Mouse (Mus musculus) retina, postnatal 1 day (tissue): Measurements from ENCODE around the gene Pltp.

Experiments used
- DNase-seq: peaks from one replicate; pipeline ENCODE4 v3.0.0-alpha.2; 2012

Gene Pltp

GRCm38 (mm10) chr2:164857101-164857821, at the start of gene Pltp:
Pltp (minus strand) TSS chr2:164857711.
- DNase-seq: peak; percentile 73

- no peak for DNase-seq
Observed at GRCm38 (mm10) chr2:164906071-164906470, 48.6 kb upstream of the Pltp start.

DNA sequence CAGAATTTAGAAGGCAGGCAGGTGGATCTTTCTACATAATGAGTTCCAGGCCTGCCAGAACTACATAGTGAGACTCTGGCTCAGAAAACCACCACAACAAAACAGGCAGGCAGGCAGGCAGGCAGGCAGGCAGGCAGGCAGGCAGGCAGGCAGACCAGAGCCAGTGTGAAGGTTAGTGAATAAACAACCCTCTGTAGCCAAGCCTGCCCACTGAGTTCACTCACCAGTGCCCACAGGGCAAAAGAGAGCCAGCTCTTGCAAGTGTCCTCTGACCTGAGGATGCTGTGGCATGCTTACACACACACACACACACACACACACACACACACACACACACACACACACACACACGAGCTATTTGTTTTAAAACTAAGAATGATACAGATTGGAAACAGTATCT, 46.0 kb upstream of the Pltp start:
- no peak for DNase-seq

DNA sequence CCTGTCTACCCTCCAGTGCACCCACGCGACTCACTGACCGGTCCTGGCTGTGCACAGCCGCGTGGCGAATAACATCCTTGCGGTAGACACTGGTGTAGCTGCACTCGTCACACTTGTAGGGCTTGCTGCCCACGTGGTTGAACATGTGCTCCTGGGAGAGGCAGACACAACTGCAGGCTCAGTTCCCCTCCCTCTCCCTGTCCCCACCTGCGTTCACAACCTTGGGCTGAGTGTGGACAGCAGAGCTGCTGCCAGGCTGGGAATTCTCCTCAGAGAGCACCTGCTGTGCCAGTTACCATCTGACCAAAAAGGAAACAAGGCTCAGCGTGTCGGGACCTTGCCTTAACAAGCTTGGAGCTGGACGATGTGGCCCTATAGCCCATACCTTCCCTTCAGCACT, 43.9 kb upstream of the Pltp start:
- DNase-seq: no peak

DNA sequence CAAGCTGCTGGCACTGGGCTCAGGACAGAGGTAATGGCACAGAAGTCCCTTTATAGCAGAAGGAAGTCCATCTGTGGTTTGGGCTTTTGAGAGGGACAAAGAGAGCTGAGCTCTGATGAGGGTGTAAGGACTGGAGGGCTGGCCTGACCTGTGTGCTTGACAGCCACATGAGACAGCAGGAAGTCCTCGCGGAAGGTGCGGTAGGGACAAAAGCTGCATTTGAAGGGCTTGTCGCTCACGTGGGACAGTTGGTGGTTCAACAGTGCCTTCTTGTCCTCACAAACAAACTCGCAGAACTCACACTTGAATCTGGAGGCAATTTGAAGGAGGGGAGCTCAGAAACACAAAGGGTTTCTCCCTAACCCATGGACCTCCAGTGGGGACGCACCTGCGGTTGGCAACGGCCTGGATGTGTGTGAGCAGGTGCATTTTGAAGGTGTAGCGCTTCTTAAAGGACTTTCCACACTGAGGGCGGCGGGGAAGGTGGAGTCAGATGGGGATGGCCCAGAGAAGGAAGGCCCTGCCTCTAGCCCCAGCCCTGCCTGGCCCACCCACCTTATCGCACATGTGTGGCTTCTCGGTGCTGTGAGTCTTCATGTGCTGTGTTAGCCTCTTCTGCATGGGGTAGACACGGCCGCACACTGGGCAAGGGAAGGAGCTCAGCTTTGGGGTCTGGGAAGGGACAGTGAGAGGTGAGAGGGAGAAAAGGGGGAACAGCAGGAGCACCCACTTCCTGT, 42.4 kb upstream of the Pltp start:
- no peak for DNase-seq

DNA sequence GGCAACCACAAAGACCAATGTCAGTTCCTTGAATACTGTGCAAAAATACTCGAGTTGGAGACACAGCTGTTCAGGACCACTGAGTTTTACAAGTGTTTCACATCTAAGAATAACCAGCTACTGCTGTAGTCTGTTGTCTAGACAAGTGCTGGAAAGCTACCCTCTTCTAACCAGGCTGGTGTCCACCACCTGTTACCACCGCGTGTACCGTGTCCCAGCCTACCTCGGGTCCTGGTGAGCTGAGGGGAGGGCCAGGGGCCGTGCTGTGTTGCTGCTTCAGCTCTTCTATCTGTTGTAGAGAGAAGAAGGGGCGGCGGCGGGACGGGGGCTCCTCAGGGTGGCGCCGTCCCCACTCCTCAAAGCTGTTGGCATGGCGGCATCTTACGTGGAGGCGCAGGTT, 41.5 kb upstream of the Pltp start:
- DNase-seq: no peak

GRCm38 (mm10) chr2:164898008-164898407, 40.5 kb upstream of the Pltp start:
- no peak for DNase-seq

- DNase-seq: no peak
Observed at GRCm38 (mm10) chr2:164895885-164896284, 38.4 kb upstream of the Pltp start.

- no peak for DNase-seq
Observed at GRCm38 (mm10) chr2:164894644-164895043, 37.1 kb upstream of the Pltp start.

GRCm38 (mm10) chr2:164894048-164894447, 36.5 kb upstream of the Pltp start:
- no peak for DNase-seq

DNA sequence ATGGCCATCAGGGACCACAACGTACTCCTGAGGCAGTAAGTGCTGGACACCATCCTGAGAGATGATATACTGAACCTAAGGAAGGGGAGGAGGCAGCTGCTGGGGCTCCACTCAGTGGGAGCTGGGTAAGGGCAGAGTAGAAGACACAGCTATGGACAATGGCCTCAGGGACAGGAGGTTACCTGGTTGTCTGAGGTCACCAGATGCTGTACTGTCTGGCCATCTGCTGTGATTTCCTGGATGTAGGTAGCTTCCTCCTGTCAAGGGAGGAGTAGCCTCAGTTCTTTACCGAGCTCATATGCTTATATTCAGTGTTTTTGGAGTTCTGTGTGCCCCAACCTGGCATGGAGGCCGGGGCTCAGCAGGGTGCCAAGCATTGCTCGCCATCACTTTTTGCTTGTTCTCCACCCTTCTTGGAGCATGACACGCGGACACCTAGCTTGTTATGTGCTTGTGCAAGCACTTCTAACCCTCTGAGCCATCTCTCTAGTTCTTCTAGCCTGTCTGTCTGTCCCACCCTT, 35.2 kb upstream of the Pltp start:
- DNase-seq: no peak

GRCm38 (mm10) chr2:164891908-164892695, 34.6 kb upstream of the Pltp start:
- peak; percentile 53 for DNase-seq

DNA sequence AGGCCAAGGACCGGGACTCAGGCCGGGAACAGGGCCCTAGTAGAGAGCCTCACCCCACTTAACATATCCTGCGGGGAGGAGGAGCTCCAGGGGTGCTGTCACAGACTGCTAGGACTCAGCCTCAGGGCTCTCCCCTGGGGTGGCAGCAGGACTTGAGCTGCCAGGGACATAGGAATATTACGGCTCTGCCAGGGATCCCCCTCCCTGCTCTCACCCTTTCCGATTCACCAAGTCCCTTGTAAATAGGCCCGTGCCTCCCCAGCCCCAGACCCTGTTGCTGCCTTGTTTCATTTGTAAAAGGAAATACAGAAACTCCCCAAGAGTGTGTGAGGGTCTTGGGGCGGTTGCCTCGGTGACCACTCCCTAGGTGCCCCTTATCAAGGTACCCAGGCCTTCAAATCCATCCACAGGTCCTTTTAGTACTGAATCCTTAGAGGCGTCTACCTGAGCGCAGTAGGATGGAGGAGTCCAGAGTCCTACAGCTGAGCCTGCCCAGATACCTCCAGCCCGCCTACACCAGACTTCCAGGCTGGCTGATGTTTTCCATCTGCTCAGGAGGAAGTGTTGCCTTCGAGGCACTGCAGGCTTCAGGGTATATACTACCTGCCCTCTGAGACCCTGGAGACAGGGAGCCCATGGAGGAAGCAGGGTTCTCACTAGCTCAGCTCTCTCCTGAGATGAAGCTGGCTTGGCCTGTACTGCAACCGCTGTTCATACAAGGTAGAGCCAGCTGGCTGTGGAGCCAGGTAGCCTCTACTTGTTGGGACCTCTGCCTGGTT, 33.7 kb upstream of the Pltp start:
- DNase-seq: no peak

- no peak for DNase-seq
Observed at GRCm38 (mm10) chr2:164890411-164891049, 33.0 kb upstream of the Pltp start.

DNA sequence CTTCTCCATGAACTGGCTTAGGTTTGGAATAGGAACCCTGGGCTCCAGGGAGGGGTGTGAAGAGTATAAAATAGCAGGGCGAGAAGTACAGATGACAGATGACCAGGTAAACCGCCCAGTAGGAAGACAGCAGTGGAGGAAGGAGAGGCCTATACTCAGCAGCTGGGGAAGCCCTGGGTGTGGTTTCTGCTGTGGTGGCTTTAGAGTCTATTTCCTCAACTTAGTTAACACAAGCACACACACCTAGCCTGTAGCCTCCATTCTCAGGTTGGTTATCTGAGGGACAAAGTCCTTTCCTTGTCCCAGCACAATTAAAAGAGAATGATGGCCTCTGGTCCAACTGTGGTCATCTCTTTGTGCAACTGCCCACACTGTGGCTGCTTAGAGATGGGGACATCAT, 32.4 kb upstream of the Pltp start:
- no peak for DNase-seq

DNA sequence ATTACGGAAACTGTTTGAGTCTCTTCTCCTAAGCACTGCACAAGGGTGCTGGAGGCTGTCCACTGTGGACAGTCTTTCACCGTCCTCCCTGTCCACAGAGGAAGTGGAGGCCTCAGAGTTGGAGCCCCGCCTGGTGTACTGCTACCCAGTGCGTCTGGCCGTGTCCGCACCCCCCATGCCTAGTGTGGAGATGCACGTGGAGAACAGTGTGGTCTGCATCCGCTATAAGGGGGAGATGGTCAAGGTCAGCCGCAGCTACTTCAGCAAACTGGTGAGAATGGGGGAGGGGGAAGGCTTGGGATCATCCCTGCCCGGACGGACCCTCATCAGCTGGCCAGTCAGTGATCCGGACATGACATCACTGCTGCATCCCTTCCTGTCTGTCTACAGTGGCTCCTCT, 31.5 kb upstream of the Pltp start:
- no peak for DNase-seq

DNA sequence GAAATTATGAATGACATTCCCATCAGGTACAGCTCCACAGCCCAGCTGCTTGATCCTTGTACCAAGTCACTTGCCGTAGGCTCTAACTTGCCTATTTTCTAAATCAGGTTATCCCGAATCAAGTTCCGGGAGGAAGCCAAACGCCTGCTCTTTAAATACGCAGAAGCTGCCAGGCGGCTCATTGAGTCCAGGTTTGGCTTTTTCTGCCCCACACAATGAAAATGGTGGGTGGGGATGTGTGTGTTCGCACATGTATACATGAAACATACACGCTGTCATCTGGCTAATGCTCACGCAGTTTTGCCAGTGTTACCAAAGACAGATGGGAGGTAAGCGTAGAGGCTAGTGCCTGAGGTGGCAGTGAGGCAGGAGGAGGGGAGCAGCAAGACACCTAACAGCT, 29.1 kb upstream of the Pltp start:
- no peak for DNase-seq

- DNase-seq: no peak
Observed at GRCm38 (mm10) chr2:164885788-164886187, 28.3 kb upstream of the Pltp start.

GRCm38 (mm10) chr2:164882619-164883018, 25.1 kb upstream of the Pltp start:
- peak; percentile 55 for DNase-seq

DNA sequence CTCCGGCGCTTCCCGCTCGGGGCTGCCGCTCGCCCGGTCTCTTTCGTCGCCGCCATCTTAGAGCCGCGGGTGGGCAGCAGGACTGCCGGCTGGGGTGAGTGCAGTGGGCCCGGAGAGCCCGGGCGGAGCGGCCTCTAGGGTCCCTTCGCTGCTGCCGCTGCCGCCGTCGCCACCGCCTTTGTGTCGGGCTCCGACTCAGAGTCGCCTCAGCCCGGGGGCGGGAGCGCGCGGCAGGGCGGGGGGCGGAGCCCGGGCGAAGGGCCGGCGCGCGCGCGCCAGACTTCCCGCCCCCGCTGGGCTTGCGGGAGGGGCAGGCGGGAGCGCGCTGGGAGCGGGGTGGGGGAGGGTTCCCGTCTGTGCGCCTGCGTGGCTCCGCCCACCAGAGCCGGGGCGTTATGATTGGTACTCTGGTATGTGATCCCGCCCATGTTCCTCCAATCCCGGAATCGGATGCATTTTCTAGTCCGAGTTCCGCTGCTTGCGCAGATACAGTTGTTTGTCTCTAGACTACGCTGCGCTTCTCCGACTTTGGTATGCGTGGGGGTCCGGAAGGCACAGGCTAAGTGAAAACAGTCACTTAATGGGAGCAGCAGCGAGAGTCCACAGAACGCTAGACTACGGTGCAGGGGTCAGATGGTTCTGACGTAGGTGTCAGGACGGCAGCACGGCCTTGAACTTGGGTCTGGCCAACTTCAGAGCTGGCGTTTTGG, 22.2 kb upstream of the Pltp start:
- DNase-seq: peak; percentile 97

DNA sequence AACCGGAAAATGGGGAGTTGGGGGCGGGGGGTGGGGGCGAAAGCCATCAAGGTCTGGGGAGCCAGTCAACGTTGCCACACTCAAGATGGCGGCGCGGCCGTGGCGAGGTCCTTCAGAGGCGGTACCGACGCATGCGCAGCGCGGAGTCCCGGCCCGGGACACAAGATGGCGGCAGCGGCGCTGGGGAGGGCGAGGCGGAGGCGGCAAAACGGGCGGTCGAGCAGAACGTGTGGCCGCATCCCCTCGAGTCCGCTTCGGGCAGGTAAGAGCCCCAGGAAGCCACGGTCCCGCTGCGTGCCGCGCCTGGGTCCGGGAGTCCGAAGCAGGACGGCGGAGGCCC, 21.7 kb upstream of the Pltp start, which contains the start of gene Pcif1:
Gene Pcif1 (plus strand): TSS at position 77 of the 340 bp plus-strand sequence.
- DNase-seq: peak; percentile 93
